Mouse (Mus musculus): ENCODE measurements around the gene Cyp2b10. TPM values are rescaled to one million over a fixed set of nuclear protein-coding genes. Genes with fewer than 3 reads are reported as not detected.
"Not testable (repeated sequence)": the region's sequence is repeated elsewhere in the genome, so short reads cannot be mapped to it uniquely, and the experiment has no call there.

Cyp2b10 gene
- under 1 TPM; 0.27 to 0.44 TPM for total RNA-seq (2021)
- long read RNA-seq, experiment 1, result 0 reads
- long read RNA-seq, experiment 2, result 0 reads

- intact Hi-C loops (cut with DNase I), result no loop called here
- DNase-seq (ENCODE audit: low spot score in 2 of 2), result no peak
Measured at GRCm38 (mm10) chr7:25897411-25897810, at the start of gene Cyp2b10. TSS of gene Cyp2b10 (plus strand) at chr7:25897620.

GRCm38 (mm10) chr7:25847722-25848443 is 49.5 kb upstream of the Cyp2b10 start:
- intact Hi-C loops (cut with DNase I), result no loop called here
- DNase-seq (ENCODE audit: low spot score in 2 of 2), result peak; percentile 90 to 92

GRCm38 (mm10) chr7:25848444-25848812 is 49.0 kb upstream of the Cyp2b10 start:
- DNase-seq (ENCODE audit: low spot score in 2 of 2), result peak in 1 of 2 experiments; percentile 12
- intact Hi-C loops (cut with DNase I), result no loop called here

GRCm38 (mm10) chr7:25855082-25855481 is 42.3 kb upstream of the Cyp2b10 start:
- peak; percentile 39 to 65 for DNase-seq (ENCODE audit: low spot score in 2 of 2)
- intact Hi-C loops (cut with DNase I), result loop anchor here (10.0 kb wide), 1 partner anchor 1270 kb away; no protein-coding TSS in a partner anchor

GRCm38 (mm10) chr7:25859962-25860870 is 37.2 kb upstream of the Cyp2b10 start:
- DNase-seq (ENCODE audit: low spot score in 2 of 2), result peak in 1 of 2 experiments; percentile 5
- intact Hi-C loops (cut with DNase I), result loop anchor here (10.0 kb wide), 1 partner anchor 1265 kb away; no protein-coding TSS in a partner anchor

- intact Hi-C loops (cut with DNase I), result no loop called here
Measured at GRCm38 (mm10) chr7:25862365-25862764, 35.1 kb upstream of the Cyp2b10 start.

GRCm38 (mm10) chr7:25863756-25864155 is 33.7 kb upstream of the Cyp2b10 start:
- intact Hi-C loops (cut with DNase I), result no loop called here
- no peak for DNase-seq (ENCODE audit: low spot score in 2 of 2)

More at GRCm38 (mm10) chr7:25862365-25862764, 35.1 kb upstream of the Cyp2b10 start:
- no peak for DNase-seq (ENCODE audit: low spot score in 2 of 2)

- intact Hi-C loops (cut with DNase I), result no loop called here
- DNase-seq (ENCODE audit: low spot score in 2 of 2), result no peak
Measured at GRCm38 (mm10) chr7:25864861-25865260, 32.6 kb upstream of the Cyp2b10 start.

- intact Hi-C loops (cut with DNase I), result no loop called here
- no peak for DNase-seq (ENCODE audit: low spot score in 2 of 2)
Measured at GRCm38 (mm10) chr7:25869789-25870188, 27.6 kb upstream of the Cyp2b10 start.

- intact Hi-C loops (cut with DNase I), result no loop called here
- DNase-seq (ENCODE audit: low spot score in 2 of 2), result no peak
Measured at GRCm38 (mm10) chr7:25872624-25873023, 24.8 kb upstream of the Cyp2b10 start.

- DNase-seq (ENCODE audit: low spot score in 2 of 2), result no peak
- intact Hi-C loops (cut with DNase I), result no loop called here
Measured at GRCm38 (mm10) chr7:25878735-25879134, 18.7 kb upstream of the Cyp2b10 start.

GRCm38 (mm10) chr7:25880721-25881120 is 16.7 kb upstream of the Cyp2b10 start:
- intact Hi-C loops (cut with DNase I); DNase-seq (ENCODE audit: low spot score in 2 of 2): not testable (repeated sequence)

- intact Hi-C loops (cut with DNase I), result no loop called here
- no peak for DNase-seq (ENCODE audit: low spot score in 2 of 2)
Measured at GRCm38 (mm10) chr7:25884272-25884671, 13.1 kb upstream of the Cyp2b10 start.

- intact Hi-C loops (cut with DNase I), result no loop called here
- DNase-seq (ENCODE audit: low spot score in 2 of 2), result no peak
Measured at GRCm38 (mm10) chr7:25887758-25888157, 9.7 kb upstream of the Cyp2b10 start.

GRCm38 (mm10) chr7:25893159-25893558 is 4.3 kb upstream of the Cyp2b10 start:
- no peak for DNase-seq (ENCODE audit: low spot score in 2 of 2)
- intact Hi-C loops (cut with DNase I), result no loop called here

GRCm38 (mm10) chr7:25895162-25895561 is 2.3 kb upstream of the Cyp2b10 start:
- no peak for DNase-seq (ENCODE audit: low spot score in 2 of 2)
- intact Hi-C loops (cut with DNase I), result no loop called here

GRCm38 (mm10) chr7:25898064-25898463 is 644 bp downstream of the Cyp2b10 start:
- DNase-seq (ENCODE audit: low spot score in 2 of 2), result no peak
- intact Hi-C loops (cut with DNase I), result no loop called here

GRCm38 (mm10) chr7:25902061-25902690 is 4.8 kb downstream of the Cyp2b10 start:
- no peak for DNase-seq (ENCODE audit: low spot score in 2 of 2)
- intact Hi-C loops (cut with DNase I), result no loop called here

- DNase-seq (ENCODE audit: low spot score in 2 of 2), result no peak
- intact Hi-C loops (cut with DNase I), result no loop called here
Measured at GRCm38 (mm10) chr7:25903156-25903555, 5.7 kb downstream of the Cyp2b10 start.

- intact Hi-C loops (cut with DNase I), result no loop called here
Measured at GRCm38 (mm10) chr7:25904066-25904465, 6.6 kb downstream of the Cyp2b10 start.

More at GRCm38 (mm10) chr7:25904066-25904465, 6.6 kb downstream of the Cyp2b10 start:
- peak in 1 of 2 experiments; percentile 13 for DNase-seq (ENCODE audit: low spot score in 2 of 2)

Measured in left cerebral cortex, postnatal 14 days (tissue).